Mouse (Mus musculus) kidney, postnatal 0 days (tissue): ENCODE results near the gene Myog. TPM values are rescaled to one million over a fixed set of nuclear protein-coding genes. Genes with fewer than 3 reads are reported as not detected.

Source experiments
- ATAC-seq: fragments of 200-750 bp; cut with Nextera tagmentation; replicated peaks from 2 replicates; pipeline ENCODE4 v1.8.0; 2017; ENCODE audit warnings: low read depth, moderate number of reproducible peaks, moderate TSS enrichment, moderate library complexity; ENCODE audit not compliant: low FRiP score
- DNase-seq: peaks from one replicate; pipeline ENCODE4 v3.0.0-alpha.2; 2016; ENCODE audit warnings: low spot score
- H3K27ac ChIP-seq: fragments of 300-500 bp; sonication (generic); 2 replicates; pipeline ENCODE4 v1.5.1; 2014; ENCODE audit warnings: mild to moderate bottlenecking
- H3K27me3 ChIP-seq: fragments of 300-500 bp; sonication (generic); 2 replicates; pipeline ENCODE4 v1.6.1; 2014; ENCODE audit warnings: low read length, mixed read lengths; ENCODE audit not compliant: insufficient read depth
- H3K36me3 ChIP-seq: fragments of 300-500 bp; sonication (generic); 2 replicates; pipeline ENCODE4 v1.6.1; 2014; ENCODE audit warnings: low read length, mixed read lengths; ENCODE audit not compliant: insufficient read depth
- H3K4me1 ChIP-seq: fragments of 300-500 bp; sonication (generic); replicated peaks from 2 replicates; pipeline ENCODE4 v1.6.1; 2014; ENCODE audit warnings: antibody characterized with exemption, low read length, mixed read lengths; ENCODE audit not compliant: insufficient read depth
- H3K4me2 ChIP-seq: fragments of 300-500 bp; sonication (generic); 2 replicates; pipeline ENCODE4 v1.6.1; 2014; ENCODE audit warnings: mild to moderate bottlenecking, low read length, moderate library complexity, mixed read lengths
- H3K4me3 ChIP-seq: fragments of 300-500 bp; sonication (generic); replicated peaks from 2 replicates; pipeline ENCODE4 v1.5.1; 2014; ENCODE audit warnings: low read depth, low read length
- H3K9ac ChIP-seq: fragments of 300-500 bp; sonication (generic); 2 replicates; pipeline ENCODE4 v1.6.1; 2014; ENCODE audit warnings: low read depth, low read length
- H3K9me3 ChIP-seq: fragments of 300-500 bp; sonication (generic); replicated peaks from 2 replicates; pipeline ENCODE4 v1.6.1; 2016; ENCODE audit warnings: low read length, inconsistent platforms, mixed read lengths
- CTCF ChIP-seq: IDR thresholded peaks from 2 replicates; pipeline ENCODE4 v1.5.1; 2016; ENCODE audit warnings: antibody characterized with exemption, low read depth, mild to moderate bottlenecking, moderate library complexity
- WGBS: fragments of 180-500 bp; shearing (Covaris S2); extraction: QIAGEN DNeasy Blood & Tissue Kit; methylation state at CpG from one replicate; pipeline ENCODE4 v1.1.7; 2014; 5-methylcytosine and 5-hydroxymethylcytosine counted together
- polyA plus RNA-seq: library from polyadenylated mRNA; unstranded; fragments of >200 nt; fragmentation: Nextera tagmentation; extraction: Ambion mirVana; gene quantifications from 2 replicates; pipeline ENCODE4 v1.2.1, GENCODE M21; 2015

The Myog gene
- polyA plus RNA-seq = 0.08 TPM in 1 of 2 replicates, not detected in the other

DNA sequence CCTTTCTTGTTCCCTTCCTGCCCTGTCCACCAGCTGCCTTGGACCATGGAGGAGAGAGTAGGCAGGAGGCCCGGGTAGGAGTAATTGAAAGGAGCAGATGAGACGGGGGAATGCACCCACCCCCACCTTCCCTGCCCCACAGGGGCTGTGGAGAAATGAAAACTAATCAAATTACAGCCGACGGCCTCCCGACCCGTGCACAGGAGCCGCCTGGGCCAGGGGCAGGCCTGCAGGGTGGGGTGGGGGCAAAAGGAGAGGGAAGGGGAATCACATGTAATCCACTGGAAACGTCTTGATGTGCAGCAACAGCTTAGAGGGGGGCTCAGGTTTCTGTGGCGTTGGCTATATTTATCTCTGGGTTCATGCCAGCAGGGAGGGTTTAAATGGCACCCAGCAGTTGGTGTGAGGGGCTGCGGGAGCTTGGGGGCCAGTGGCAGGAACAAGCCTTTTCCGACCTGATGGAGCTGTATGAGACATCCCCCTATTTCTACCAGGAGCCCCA is at the start of gene Myog:
Gene Myog (plus strand): TSS at position 392 of the 502 bp plus-strand sequence.
- no peaks in the 10 kb centered on the region for H3K9me3 ChIP-seq
- no peak within 1 kb of the TSS for H3K27ac ChIP-seq
- DNase-seq = peak; percentile 14
- no peak within 1 kb of the TSS for H3K4me3 ChIP-seq
- H3K9ac ChIP-seq = no peak within 1 kb of the TSS
- H3K4me2 ChIP-seq = no peak within 1 kb of the TSS
- no peak for ATAC-seq
- H3K27me3 ChIP-seq = no peaks in the 10 kb centered on the region
- TF ChIP-seq CTCF = no peak
- 0 out of 2 replicates have a peak, but pooled peaks cover 6% of the 10 kb centered on the region for H3K4me1 ChIP-seq
- H3K36me3 ChIP-seq = no peaks in the 10 kb centered on the region
- 38% methylated on average over 11 of the region's 11 CpGs for WGBS

DNA sequence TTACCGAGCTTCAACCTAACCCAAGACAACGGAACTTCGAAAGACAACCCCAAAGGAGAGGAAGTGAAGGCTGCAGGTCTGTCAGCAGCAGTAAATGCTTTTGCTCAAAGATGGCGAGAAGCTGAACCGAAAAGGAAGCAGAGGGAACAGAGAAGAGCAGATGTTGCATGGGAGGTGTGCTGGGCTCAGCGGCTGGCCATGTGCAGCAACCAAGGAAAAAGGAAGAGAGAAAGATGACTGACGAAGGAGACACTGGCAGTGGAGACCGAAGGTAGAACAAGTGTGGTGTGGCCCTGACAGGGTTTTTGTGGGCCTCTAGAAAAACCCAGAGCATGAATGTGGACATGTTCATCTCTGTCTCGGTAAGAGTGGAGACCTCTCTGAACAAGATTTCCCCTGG is 49.1 kb upstream of the Myog start:
- H3K27me3 ChIP-seq = no peaks in the 10 kb centered on the region
- H3K4me1 ChIP-seq = peaks cover 10% of the 10 kb centered on the region; the same call in 1 of the 2 replicates
- no peak for DNase-seq
- ATAC-seq = no peak
- no peak overlapping the region for H3K4me2 ChIP-seq
- TF ChIP-seq CTCF = no peak
- H3K27ac ChIP-seq = no peak overlapping the region
- 88% methylated on average over 9 of the region's 9 CpGs for WGBS
- no peak overlapping the region for H3K9ac ChIP-seq
- no peaks in the 10 kb centered on the region for H3K36me3 ChIP-seq
- H3K4me3 ChIP-seq = no peak overlapping the region
- no peaks in the 10 kb centered on the region for H3K9me3 ChIP-seq

GRCm38 (mm10) chr1:134241298-134241697 is 48.5 kb upstream of the Myog start:
- Histone ChIP-seq H3K4me2 (no peak overlapping the region), H3K36me3 (no peaks in the 10 kb centered on the region), H3K9me3 (no peaks in the 10 kb centered on the region), H3K4me3 (no peak overlapping the region), H3K27ac (no peak overlapping the region), H3K27me3 (no peaks in the 10 kb centered on the region), H3K4me1 (peaks cover 7% of the 10 kb centered on the region; the same call in 1 of the 2 replicates), H3K9ac (no peak overlapping the region)
- WGBS = 82% methylated on average over 8 of the region's 8 CpGs
- DNase-seq (no peak), ATAC-seq (no peak)
- no peak for TF ChIP-seq CTCF

GRCm38 (mm10) chr1:134242286-134242685 is 47.5 kb upstream of the Myog start:
- Histone ChIP-seq H3K9me3 (no peaks in the 10 kb centered on the region), H3K4me3 (no peak overlapping the region), H3K27me3 (no peaks in the 10 kb centered on the region), H3K36me3 (no peaks in the 10 kb centered on the region), H3K4me1 (peaks cover 7% of the 10 kb centered on the region; the same call in 1 of the 2 replicates), H3K27ac (no peak overlapping the region), H3K9ac (no peak overlapping the region), H3K4me2 (no peak overlapping the region)
- ATAC-seq (no peak), DNase-seq (no peak)
- TF ChIP-seq CTCF = no peak
- 76% methylated on average over 2 of the region's 2 CpGs for WGBS

- Histone ChIP-seq H3K36me3 (no peaks in the 10 kb centered on the region), H3K27ac (no peak overlapping the region), H3K27me3 (no peaks in the 10 kb centered on the region), H3K9ac (0 out of 2 replicates have a peak overlapping the region, but pooled peaks have one; percentile 6), H3K4me1 (peaks cover 7% of the 10 kb centered on the region; the same call in 1 of the 2 replicates), H3K4me2 (0 out of 2 replicates have a peak overlapping the region, but pooled peaks have one; percentile 39), H3K4me3 (no peak overlapping the region), H3K9me3 (no peaks in the 10 kb centered on the region)
- DNase-seq (peak; percentile 27), ATAC-seq (peak; percentile 65; the same call in 1 of the 2 replicates)
- 44% methylated on average over 6 of the region's 6 CpGs for WGBS
- TF ChIP-seq CTCF = no peak
Measured at GRCm38 (mm10) chr1:134243505-134243904, 46.3 kb upstream of the Myog start.

- Histone ChIP-seq H3K27ac (no peak overlapping the region), H3K27me3 (no peaks in the 10 kb centered on the region), H3K4me2 (peak overlapping the region; percentile 39), H3K9ac (0 out of 2 replicates have a peak overlapping the region, but pooled peaks have one; percentile 6), H3K4me3 (no peak overlapping the region), H3K4me1 (peaks cover 7% of the 10 kb centered on the region; the same call in 1 of the 2 replicates), H3K36me3 (no peaks in the 10 kb centered on the region), H3K9me3 (no peaks in the 10 kb centered on the region)
- 21% methylated on average over 35 of the region's 35 CpGs for WGBS
- ATAC-seq = peak; percentile 71
- DNase-seq = peak; percentile 91
- TF ChIP-seq CTCF = peak; percentile 99
Measured at GRCm38 (mm10) chr1:134243948-134244914, 45.6 kb upstream of the Myog start.
